Mouse (Mus musculus): Measurements from ENCODE around the gene Tsc22d3. TPM values are rescaled to one million over a fixed set of nuclear protein-coding genes. Genes with fewer than 3 reads are reported as not detected.
A peak's percentile ranks its signal among the peaks of the same experiment; 100 is the strongest.
"Not testable (repeated sequence)": the region's sequence is repeated elsewhere in the genome, so short reads cannot be mapped to it uniquely, and the experiment has no call there.

Tsc22d3 gene
- polyA plus RNA-seq, 2 experiments from 2014 or later: 236 to 480 TPM

DNA sequence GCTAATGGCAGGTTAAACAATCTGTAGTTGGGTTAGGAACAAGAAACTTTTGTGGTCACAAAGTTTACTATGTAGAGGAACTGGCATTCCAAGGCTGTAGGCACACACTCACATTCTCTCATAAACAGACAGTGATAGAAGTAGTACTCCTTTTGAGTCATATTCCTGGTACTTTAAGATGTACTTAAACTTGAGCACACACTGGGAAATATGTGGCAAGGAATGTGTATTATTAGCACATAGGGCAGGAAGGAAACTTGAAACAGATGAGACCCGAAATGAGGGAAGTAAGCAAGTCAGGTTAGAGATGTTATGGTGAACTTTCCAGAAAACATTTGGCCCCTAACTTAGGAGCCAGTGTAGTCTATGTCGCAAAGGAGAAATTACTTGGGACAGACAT is 34.7 kb downstream of the Tsc22d3 start:
- no peak for ATAC-seq

- no peak for ATAC-seq
Observed at GRCm38 (mm10) chrX:140565212-140565611, 35.2 kb downstream of the Tsc22d3 start.

- no peak for ATAC-seq
Observed at GRCm38 (mm10) chrX:140564777-140565176, 35.7 kb downstream of the Tsc22d3 start.

- ATAC-seq: no peak
Observed at GRCm38 (mm10) chrX:140558176-140558844, 42.1 kb downstream of the Tsc22d3 start.

GRCm38 (mm10) chrX:140555965-140556364 is 44.5 kb downstream of the Tsc22d3 start:
- no peak for ATAC-seq

- no peak for ATAC-seq
Observed at GRCm38 (mm10) chrX:140555423-140555822, 45.0 kb downstream of the Tsc22d3 start.

- no peak for ATAC-seq
Observed at GRCm38 (mm10) chrX:140547660-140548419, 52.6 kb downstream of the Tsc22d3 start.

GRCm38 (mm10) chrX:140544737-140545136 is 55.7 kb downstream of the Tsc22d3 start:
- no peak for ATAC-seq

GRCm38 (mm10) chrX:140542938-140543673 is 57.4 kb downstream of the Tsc22d3 start:
- ATAC-seq: peak; percentile 81

GRCm38 (mm10) chrX:140542474-140542845 is 58.0 kb downstream of the Tsc22d3 start:
- ATAC-seq: peak; percentile 1

DNA sequence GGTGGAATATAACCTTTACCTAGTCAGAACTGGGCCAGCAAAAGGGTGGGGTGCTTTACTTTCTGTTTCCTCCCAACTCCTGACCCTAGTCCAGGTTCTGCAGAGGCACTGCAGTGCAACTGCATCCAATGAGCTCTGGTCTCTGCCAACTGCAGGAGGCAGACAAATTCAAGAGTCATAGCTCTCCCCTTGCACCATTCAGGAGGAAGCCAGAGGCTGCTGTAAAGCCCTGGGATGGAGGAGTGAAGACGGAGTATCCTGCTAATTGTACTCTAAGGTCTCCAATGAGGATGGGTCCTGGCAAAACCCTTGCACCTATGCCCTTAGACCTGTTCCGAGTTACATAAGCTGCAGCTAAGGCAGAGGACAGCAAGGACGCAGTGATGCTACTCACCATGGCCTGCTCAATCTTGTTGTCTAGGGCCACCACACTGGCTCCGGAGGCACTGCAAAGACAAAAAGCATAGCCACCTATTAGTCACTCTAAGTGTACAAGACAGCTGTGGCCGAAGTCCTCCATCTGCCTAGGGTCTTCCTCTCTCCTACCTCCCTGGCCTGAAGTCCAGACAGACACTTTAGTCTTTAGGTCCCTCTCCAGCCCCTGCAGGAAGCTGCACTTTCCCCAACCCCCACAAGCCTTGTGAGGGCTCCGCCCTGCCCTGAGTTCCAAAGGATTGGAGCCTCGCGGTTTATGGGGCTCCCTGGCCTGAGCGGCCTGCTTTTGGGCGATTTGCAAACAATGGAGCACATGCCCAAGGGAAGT is 58.6 kb downstream of the Tsc22d3 start:
- no peak for ATAC-seq

DNA sequence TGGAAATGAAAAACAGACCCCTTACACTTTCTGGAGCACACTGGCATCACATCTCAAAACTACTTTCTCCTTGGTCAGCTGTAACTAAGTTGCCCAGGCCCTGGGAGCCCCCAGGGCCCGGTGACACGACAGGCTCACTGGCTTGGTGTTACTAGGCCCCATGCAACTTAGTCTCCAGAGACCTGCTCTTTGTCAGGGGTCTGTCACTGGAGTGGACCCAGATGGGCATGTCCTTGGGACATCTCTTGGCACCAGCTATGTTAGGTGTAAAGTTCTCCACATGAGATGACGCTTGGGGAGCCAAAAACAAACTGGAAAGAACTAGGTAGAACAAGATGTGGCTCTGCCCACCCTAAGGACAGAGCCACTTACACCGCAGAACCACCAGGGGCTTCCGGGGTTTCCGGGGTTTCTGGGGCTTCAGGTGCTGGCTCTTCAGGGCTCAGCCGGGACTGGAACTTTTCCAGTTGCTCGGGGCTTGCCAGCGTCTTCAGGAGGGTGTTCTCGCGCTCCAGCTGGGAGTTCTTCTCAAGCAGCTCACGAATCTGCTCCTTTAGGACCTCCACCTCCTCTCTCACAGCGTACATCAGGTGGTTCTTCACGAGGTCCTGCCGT is 59.9 kb downstream of the Tsc22d3 start:
- ATAC-seq: no peak

DNA sequence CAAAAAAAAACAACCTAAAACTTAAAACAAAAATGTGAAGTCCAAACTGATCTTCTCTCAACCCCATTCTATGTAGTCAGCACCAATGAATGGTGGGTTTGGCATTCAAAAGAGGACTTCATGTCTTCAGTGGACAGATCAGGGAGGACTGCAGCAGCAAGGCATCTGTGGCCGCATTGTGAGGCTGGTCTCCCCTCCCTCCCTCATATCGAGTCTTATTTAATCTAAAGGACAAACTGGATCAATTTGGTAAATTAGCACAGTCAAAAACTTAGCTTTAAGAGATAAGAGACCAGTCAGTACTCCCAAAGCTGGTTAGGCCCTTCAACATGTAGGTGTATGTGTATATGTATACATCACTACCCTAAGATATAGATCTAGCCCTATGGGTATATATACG is 60.6 kb downstream of the Tsc22d3 start:
- ATAC-seq: not testable (repeated sequence)

- no peak for ATAC-seq
Observed at GRCm38 (mm10) chrX:140539111-140539680, 61.3 kb downstream of the Tsc22d3 start.

DNA sequence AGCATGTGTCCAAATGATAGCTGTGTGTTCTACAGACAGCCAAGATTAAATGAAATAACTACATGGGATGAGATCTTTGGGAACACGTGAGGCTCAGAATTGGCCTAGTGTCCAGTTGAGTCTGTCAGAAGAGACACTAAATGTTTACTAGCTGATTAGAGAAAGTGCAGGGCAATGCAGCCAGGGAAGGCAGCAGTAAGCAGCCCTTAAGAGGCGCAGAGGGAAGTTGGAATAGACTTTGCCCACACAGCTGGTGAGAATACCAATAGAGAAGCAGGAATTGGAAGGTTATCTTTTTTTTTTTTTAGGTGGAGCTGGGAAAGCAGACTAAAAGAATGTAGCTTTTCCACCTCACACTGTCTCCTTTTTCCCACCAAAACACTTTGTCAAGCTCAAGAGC is 61.8 kb downstream of the Tsc22d3 start:
- ATAC-seq: no peak

DNA sequence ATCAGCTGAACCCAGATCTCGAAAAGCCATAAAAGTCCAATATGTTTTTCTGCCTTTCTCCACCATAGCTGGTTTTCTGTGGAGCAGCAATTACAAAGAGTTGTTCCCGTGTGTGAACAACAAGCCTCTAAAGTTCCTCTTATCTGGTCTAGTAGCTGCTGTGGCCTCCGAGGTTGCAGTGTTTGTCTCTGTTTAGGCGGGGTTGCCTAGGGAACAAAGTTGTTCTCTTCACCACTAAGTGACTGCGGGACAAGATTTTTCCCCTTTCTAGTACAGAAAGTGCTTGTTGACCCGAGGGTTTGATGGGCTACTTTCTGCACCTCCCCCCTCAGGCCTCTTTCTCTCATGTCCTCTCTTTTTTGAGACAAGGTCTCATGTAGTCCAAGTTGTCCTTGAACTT is 62.8 kb downstream of the Tsc22d3 start:
- ATAC-seq: peak; percentile 53

DNA sequence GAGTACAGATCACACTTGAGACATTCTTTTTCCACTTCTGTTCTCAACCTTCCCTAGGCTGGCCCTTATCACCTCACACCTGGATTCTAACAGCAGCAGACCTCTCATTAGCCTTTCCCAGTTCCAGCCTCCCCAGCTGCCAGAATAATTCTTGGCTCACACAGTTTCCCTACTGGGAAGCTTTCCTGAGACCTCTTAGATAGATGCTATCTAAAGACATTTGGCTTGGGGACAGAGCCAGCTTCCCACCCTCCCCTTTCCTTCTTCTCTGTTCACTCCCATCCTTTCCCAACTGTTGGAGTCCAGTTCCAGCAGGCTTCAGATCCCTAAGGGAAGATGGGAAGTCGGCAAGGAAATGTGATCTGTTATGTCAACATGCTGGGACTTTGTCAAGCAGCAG is 65.0 kb downstream of the Tsc22d3 start:
- ATAC-seq: no peak

GRCm38 (mm10) chrX:140534306-140534705 is 66.2 kb downstream of the Tsc22d3 start:
- no peak for ATAC-seq

DNA sequence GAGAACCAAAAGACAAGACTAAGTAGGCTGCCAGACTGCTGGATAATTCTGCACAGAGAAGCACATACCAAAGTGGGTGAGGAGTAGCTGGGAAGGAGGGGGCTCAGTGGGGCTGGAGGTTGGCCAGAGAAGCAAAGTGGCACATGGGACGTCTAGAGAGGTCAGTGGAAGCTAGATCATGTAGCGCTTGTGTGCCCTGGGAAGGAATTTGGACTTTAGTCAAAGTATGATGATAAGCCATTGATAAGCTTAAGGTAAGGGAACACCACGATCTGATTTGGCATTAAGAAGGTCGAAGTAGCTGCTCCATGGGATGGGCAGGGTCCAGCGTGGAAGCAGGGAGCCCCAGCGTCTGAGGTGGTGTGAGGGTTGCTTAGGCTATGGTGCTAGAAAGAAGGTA is 68.1 kb downstream of the Tsc22d3 start:
- no peak for ATAC-seq

DNA sequence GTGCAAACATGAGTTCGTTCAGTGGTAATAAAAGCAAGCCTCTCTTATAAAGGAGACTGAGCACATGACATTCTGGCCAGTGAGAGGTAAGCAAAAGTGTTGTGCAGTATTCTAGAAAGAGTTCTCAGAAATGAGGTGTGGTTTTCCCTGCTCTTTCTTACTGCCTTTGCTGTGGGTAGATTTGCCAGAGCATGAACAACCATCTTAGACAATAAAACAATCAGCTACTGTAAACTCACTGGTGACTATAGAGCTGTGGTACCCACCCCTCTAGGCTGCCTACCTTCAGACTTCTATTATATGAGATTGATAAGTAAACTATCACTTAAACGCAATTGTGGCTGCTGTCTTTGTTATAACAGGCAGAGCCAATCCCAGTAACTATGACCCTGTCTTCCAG is 69.1 kb downstream of the Tsc22d3 start:
- peak; percentile 36 for ATAC-seq

GRCm38 (mm10) chrX:140530632-140531031 is 69.8 kb downstream of the Tsc22d3 start:
- ATAC-seq: no peak

DNA sequence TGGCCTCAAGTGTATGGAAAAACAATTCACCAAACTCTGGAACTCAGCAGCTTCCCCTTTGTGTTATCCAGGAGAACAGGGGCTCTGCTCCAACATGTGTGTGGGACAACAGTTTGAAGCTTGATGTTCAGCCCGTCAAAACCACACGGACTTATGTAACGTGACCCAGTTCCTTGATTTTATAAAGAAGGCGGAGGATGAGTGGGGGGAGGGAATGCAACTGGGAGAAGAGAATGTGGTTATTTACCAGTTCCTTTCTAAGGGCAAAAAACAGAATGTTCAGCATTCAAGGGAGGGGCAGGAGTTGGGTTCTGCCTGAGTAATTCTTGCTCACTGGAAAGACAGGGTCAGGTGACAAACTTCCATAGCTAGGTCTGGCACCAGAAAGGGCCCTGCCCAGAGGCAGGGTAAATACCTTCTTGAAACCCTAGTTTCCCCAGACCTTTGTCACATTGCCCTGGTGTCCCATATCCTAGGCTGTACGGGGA is 71.3 kb downstream of the Tsc22d3 start:
- no peak for ATAC-seq

Data from activated CD4-positive, CD25-positive, alpha-beta regulatory T cell, adult 4 months (primary cell).